Mouse (Mus musculus): ENCODE measurements around the gene Gm21970.

DNA sequence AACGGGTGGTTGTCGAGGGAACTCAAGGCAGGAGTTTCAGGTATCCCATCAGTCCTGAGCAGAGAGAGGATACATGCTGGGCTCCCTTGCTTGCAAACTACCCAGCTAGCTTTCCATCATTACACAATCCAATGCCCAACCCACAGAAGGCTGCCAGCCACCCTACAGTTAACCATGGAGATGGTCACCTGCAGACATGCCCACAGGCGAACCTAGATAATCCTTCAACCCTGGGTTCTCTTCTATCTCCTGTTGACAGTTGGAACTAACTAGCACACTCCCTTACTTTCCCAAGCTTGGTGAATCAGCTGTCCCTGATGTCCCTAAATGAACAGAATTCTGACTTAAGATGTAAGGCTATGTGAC lies 4.4 kb upstream of the Gm21970 start:
- TF ChIP-seq CTCF (IDR thresholded peaks at IDR 0.05): no peak
- no peak for TF ChIP-seq EP300 (IDR thresholded peaks at IDR 0.05)

Data from lung, postnatal 0 days (tissue).